Mouse (Mus musculus): ENCODE data around the gene Efcab9. TPM values are rescaled to one million over a fixed set of nuclear protein-coding genes. Genes with fewer than 3 reads are reported as not detected.

The Efcab9 gene
- total and polyA plus RNA-seq, 3 experiments: 0.25 to 1.5 TPM; not detected in 1

DNA sequence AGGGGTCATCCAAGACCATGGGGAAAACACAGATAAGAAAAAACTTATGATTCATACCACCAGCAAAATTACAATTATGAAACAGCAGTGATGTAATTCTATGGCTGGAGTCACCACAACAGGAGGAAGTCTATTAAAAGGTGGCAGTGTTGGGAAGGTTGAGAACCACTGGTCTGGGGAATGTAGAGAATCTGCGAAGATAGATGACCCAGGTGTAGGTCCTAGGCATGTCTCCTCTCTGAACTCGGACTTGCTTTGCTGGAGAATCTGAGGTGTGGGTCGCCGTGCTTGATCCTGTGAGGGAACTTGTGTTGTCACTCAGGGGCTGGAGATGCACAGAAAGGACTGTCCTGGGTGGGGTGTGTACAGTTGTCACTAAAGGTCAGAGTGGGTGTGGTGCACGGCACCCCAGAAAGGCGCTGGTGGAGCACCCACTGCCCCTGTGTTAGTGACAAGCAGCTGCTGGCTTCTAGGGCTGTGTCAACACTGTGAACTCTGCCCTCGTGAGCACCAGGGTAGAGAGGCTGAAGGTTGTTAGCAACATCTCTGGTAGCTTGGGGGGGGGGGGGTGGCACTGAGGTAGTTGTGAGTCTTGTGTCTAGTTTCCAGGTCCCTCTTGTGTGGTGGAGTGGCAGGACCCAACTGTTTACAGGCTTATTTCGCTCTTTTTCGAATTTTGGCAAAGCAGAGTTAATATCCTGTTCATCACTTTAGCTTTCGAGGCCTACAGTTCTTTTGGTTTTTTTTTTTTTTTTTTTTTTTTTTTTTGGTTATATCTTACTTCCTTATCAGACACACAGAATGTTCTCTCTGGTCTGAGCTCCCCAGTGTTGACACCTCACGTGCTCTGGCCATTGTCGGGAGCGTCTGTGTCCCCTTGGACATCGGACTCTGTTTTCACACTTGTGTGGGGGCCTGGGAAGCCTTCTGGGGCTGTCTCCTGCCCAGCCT lies 22.5 kb upstream of the Efcab9 start:
- H3K27ac ChIP-seq (ENCODE audit: insufficient read depth, low read depth): no peak overlapping the region
- H3K79me2 ChIP-seq (replicated peaks; ENCODE audit: control insufficient read depth, extremely low read depth, insufficient read depth, poor library complexity, severe bottlenecking): no peaks in the 10 kb centered on the region
- no peaks in the 10 kb centered on the region for H3K9me3 ChIP-seq (replicated peaks; ENCODE audit: low read length)
- no peak overlapping the region for H3K4me3 ChIP-seq (replicated peaks in 1 of 3; ENCODE audit: low read depth in 2 of 3, low read length in 2 of 3, poor library complexity in 1 of 3)
- H3K27me3 ChIP-seq (replicated peaks): no peaks in the 10 kb centered on the region
- in situ Hi-C loops (cut with MboI; ENCODE audit: low pct_ligation_motif_present, low pct_unique_long_range_greater_than_20kb, low sequenced_read_pairs): no loop called here
- peaks cover 36 to 96% of the 10 kb centered on the region in 2 experiments for H3K4me1 ChIP-seq (ENCODE audit: control insufficient read depth in 1 of 2, insufficient read depth in 2 of 2)
- peak; percentile 76 for TF ChIP-seq ZNF384 (IDR thresholded peaks at IDR 0.05; ENCODE audit: low read depth, low read length)
- no peak for TF ChIP-seq RAD21 (IDR thresholded peaks at IDR 0.05; ENCODE audit: low read depth, low read length)
- H3K4me2 ChIP-seq (ENCODE audit: insufficient read depth, low read depth, poor library complexity, severe bottlenecking): no peak overlapping the region
- dilution Hi-C loops (cut with MboI; ENCODE audit: extremely low pct_ligation_motif_present, extremely low pct_unique_long_range_greater_than_20kb, low sequenced_read_pairs): no loop called here
- H3K36me3 ChIP-seq (replicated peaks in 1 of 2; ENCODE audit: control insufficient read depth in 1 of 2, insufficient read depth in 1 of 2, low read length in 1 of 2): peaks cover 13 to 64% of the 10 kb centered on the region in 2 experiments
- DNase-seq (ENCODE audit: extremely low read depth): no peak
- H3K9ac ChIP-seq (ENCODE audit: insufficient read depth, low read depth): no peak overlapping the region

DNA sequence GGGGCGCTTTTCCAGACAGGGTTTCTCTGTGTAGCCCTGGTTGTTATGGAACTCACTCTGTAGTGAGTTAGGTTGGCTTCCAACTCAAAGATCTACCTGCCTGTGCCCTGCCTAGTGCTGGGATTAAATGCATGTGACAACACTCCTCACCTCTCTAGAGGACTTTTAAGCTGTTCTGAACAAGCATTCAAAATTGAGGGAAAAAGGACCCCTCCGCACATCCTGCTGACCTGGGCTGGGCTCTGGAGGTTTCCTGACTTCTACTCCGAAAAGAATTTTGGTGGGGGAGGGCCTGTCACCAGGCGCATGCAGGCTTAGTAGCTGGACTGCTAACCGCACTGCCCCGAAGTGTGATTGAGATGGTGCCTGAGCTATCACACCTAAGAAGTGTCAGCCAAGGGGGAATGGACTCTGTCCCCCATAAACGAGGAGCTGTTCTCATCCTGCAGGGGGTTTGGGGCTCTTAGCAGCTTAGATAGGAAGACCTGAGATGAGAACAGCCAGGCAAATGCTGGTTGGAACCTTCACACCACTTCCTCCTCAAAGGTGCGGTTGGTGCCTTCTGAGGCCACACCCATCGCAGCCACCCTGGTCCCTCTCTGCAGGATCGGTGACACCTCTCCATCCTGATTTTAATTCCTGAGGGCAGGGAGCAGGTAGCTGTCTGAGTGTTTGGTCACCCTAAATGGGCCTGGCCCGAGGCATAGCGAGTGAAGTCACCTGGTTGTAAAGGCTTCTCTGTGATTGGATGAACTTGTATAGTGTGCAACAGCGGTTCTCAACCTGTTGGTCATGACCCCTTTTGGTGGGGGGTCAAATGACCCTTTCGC lies 21.6 kb upstream of the Efcab9 start:
- H3K4me1 ChIP-seq (ENCODE audit: control insufficient read depth in 1 of 2, insufficient read depth in 2 of 2): peaks cover 31 to 94% of the 10 kb centered on the region in 2 experiments
- peaks cover 13 to 65% of the 10 kb centered on the region in 2 experiments for H3K36me3 ChIP-seq (replicated peaks in 1 of 2; ENCODE audit: control insufficient read depth in 1 of 2, insufficient read depth in 1 of 2, low read length in 1 of 2)
- H3K27ac ChIP-seq (ENCODE audit: insufficient read depth, low read depth): no peak overlapping the region
- H3K4me3 ChIP-seq (replicated peaks in 1 of 3; ENCODE audit: low read depth in 2 of 3, low read length in 2 of 3, poor library complexity in 1 of 3): no peak overlapping the region
- no peak for TF ChIP-seq EP300 (IDR thresholded peaks at IDR 0.05; ENCODE audit: low read length)
- TF ChIP-seq KAT2A (IDR thresholded peaks at IDR 0.05; ENCODE audit: insufficient replicate concordance, low read length): no peak
- TF ChIP-seq CHD1 (IDR thresholded peaks at IDR 0.05; ENCODE audit: low read depth, low read length): no peak
- no peak for TF ChIP-seq E2F4 (IDR thresholded peaks at IDR 0.05; ENCODE audit: insufficient replicate concordance, low read depth, low read length)
- no peak for TF ChIP-seq UBTF (IDR thresholded peaks at IDR 0.05; ENCODE audit: low read depth, low read length)
- TF ChIP-seq NELFE (IDR thresholded peaks at IDR 0.05; ENCODE audit: low read depth, low read length): no peak
- TF ChIP-seq GABPA (IDR thresholded peaks at IDR 0.05; ENCODE audit: insufficient replicate concordance, low read depth, low read length): no peak
- TF ChIP-seq RCOR1 (conservative IDR thresholded peaks at IDR 0.05; ENCODE audit: low read depth, low read length): no peak
- TF ChIP-seq PAX5 (IDR thresholded peaks at IDR 0.05; ENCODE audit: low read length): no peak
- no peak for TF ChIP-seq MAZ (IDR thresholded peaks at IDR 0.05; ENCODE audit: low read depth, low read length)
- TF ChIP-seq JUN (IDR thresholded peaks at IDR 0.05; ENCODE audit: insufficient read depth, low read depth, low read length): no peak
- no peak for TF ChIP-seq ZNF384 (IDR thresholded peaks at IDR 0.05; ENCODE audit: low read depth, low read length)
- H3K4me2 ChIP-seq (ENCODE audit: insufficient read depth, low read depth, poor library complexity, severe bottlenecking): no peak overlapping the region
- H3K9ac ChIP-seq (ENCODE audit: insufficient read depth, low read depth): no peak overlapping the region
- DNase-seq (ENCODE audit: extremely low read depth): no peak
- no peaks in the 10 kb centered on the region for H3K79me2 ChIP-seq (replicated peaks; ENCODE audit: control insufficient read depth, extremely low read depth, insufficient read depth, poor library complexity, severe bottlenecking)
- H3K9me3 ChIP-seq (replicated peaks; ENCODE audit: low read length): no peaks in the 10 kb centered on the region
- dilution Hi-C loops (cut with MboI; ENCODE audit: extremely low pct_ligation_motif_present, extremely low pct_unique_long_range_greater_than_20kb, low sequenced_read_pairs): no loop called here
- in situ Hi-C loops (cut with MboI; ENCODE audit: low pct_ligation_motif_present, low pct_unique_long_range_greater_than_20kb, low sequenced_read_pairs): no loop called here
- no peaks in the 10 kb centered on the region for H3K27me3 ChIP-seq (replicated peaks)
